Mouse (Mus musculus) heart, embryonic 12.5 days (tissue): ENCODE measurements around the gene Tmprss9. TPM values are rescaled to one million over a fixed set of nuclear protein-coding genes. Genes with fewer than 3 reads are reported as not detected.

Experiments used
- ATAC-seq: fragments of 200-750 bp; cut with Nextera tagmentation; 2 replicates; pipeline ENCODE4 v1.8.0; 2017; ENCODE audit warnings: moderate TSS enrichment, moderate library complexity; ENCODE audit not compliant: insufficient number of reproducible peaks, low FRiP score
- H3K27ac ChIP-seq: fragments of 300-500 bp; sonication (generic); 2 replicates; pipeline ENCODE4 v1.5.1; 2016; ENCODE audit warnings: mild to moderate bottlenecking, moderate library complexity; ENCODE audit not compliant: poor library complexity, severe bottlenecking
- H3K27me3 ChIP-seq: fragments of 300-500 bp; sonication (generic); replicated peaks from 2 replicates; pipeline ENCODE4 v1.6.1; 2016; ENCODE audit warnings: mild to moderate bottlenecking, moderate library complexity
- H3K36me3 ChIP-seq: fragments of 300-500 bp; sonication (generic); 2 replicates; pipeline ENCODE4 v1.6.1; 2016; ENCODE audit warnings: mild to moderate bottlenecking, moderate library complexity
- H3K4me1 ChIP-seq: fragments of 300-500 bp; sonication (generic); replicated peaks from 2 replicates; pipeline ENCODE4 v1.6.1; 2016; ENCODE audit warnings: mild to moderate bottlenecking
- H3K4me2 ChIP-seq: fragments of 300-500 bp; sonication (generic); 2 replicates; pipeline ENCODE4 v1.6.1; 2016; ENCODE audit warnings: mild to moderate bottlenecking, moderate library complexity
- H3K4me3 ChIP-seq: fragments of 300-500 bp; sonication (generic); 2 replicates; pipeline ENCODE4 v1.5.1; 2016; ENCODE audit warnings: mild to moderate bottlenecking
- H3K9ac ChIP-seq: fragments of 300-500 bp; sonication (generic); 2 replicates; pipeline ENCODE4 v1.6.1; 2016; ENCODE audit warnings: mild to moderate bottlenecking, moderate library complexity
- H3K9me3 ChIP-seq: fragments of 300-500 bp; sonication (generic); replicated peaks from 2 replicates; pipeline ENCODE4 v1.6.1; 2016; ENCODE audit warnings: mild to moderate bottlenecking, moderate library complexity
- WGBS: fragments of 180-500 bp; shearing (Covaris S2); methylation state at CpG from one replicate; pipeline ENCODE4 v1.1.7; 2016; 5-methylcytosine and 5-hydroxymethylcytosine counted together
- polyA plus RNA-seq: library from polyadenylated mRNA; unstranded; fragments of >200 nt; fragmentation: Nextera tagmentation; extraction: Ambion mirVana; gene quantifications from 2 replicates; pipeline ENCODE4 v1.2.1, GENCODE M21; 2016

Tmprss9 gene
- polyA plus RNA-seq, 1 experiment from 2014 or later = not detected

- Histone ChIP-seq H3K27me3 (peaks cover 12% of the 10 kb centered on the region; the same call in 1 of the 2 replicates), H3K27ac (no peak overlapping the region), H3K36me3 (no peaks in the 10 kb centered on the region), H3K4me1 (peaks cover 75% of the 10 kb centered on the region), H3K9ac (peak overlapping the region; percentile 88), H3K4me2 (peak overlapping the region; percentile 93), H3K4me3 (peak overlapping the region; percentile 66), H3K9me3 (no peaks in the 10 kb centered on the region)
- WGBS = 2% methylated on average over 17 of the region's 17 CpGs
- no peak for ATAC-seq
These were observed 61.2 kb downstream of the Tmprss9 start for GRCm38 (mm10) chr10:80932700-80933420.

GRCm38 (mm10) chr10:80933421-80933979, 61.9 kb downstream of the Tmprss9 start:
- Histone ChIP-seq H3K4me1 (peaks cover 81% of the 10 kb centered on the region), H3K27ac (no peak overlapping the region), H3K9ac (peak overlapping the region; percentile 88; the same call in 1 of the 2 replicates), H3K27me3 (peaks cover 12% of the 10 kb centered on the region; the same call in 1 of the 2 replicates), H3K4me3 (peak overlapping the region; percentile 66), H3K36me3 (no peaks in the 10 kb centered on the region), H3K4me2 (peak overlapping the region; percentile 93), H3K9me3 (no peaks in the 10 kb centered on the region)
- 4% methylated on average over 21 of the region's 21 CpGs for WGBS
- ATAC-seq = no peak

- peaks cover 12% of the 10 kb centered on the region; the same call in 1 of the 2 replicates for H3K27me3 ChIP-seq
- H3K9me3 ChIP-seq = no peaks in the 10 kb centered on the region
- H3K4me2 ChIP-seq = peak overlapping the region; percentile 93; the same call in 1 of the 2 replicates
- no peak overlapping the region for H3K4me3 ChIP-seq
- no peaks in the 10 kb centered on the region for H3K36me3 ChIP-seq
- 51% methylated on average over 14 of the region's 14 CpGs for WGBS
- peaks cover 84% of the 10 kb centered on the region for H3K4me1 ChIP-seq
- no peak overlapping the region; the same call in 1 of the 2 replicates for H3K9ac ChIP-seq
- H3K27ac ChIP-seq = 0 out of 2 replicates have a peak overlapping the region, but pooled peaks have one; percentile 2
- ATAC-seq = no peak
These were observed 62.7 kb downstream of the Tmprss9 start for GRCm38 (mm10) chr10:80934136-80934985.

- Histone ChIP-seq H3K4me1 (peaks cover 91% of the 10 kb centered on the region), H3K9ac (peak overlapping the region; percentile 74; the same call in 1 of the 2 replicates), H3K4me3 (no peak overlapping the region), H3K27ac (no peak overlapping the region), H3K27me3 (peaks cover 12% of the 10 kb centered on the region; the same call in 1 of the 2 replicates), H3K4me2 (peak overlapping the region; percentile 82), H3K9me3 (no peaks in the 10 kb centered on the region), H3K36me3 (no peaks in the 10 kb centered on the region)
- WGBS = 27% methylated on average over 3 of the region's 3 CpGs
- no peak for ATAC-seq
These were observed 63.6 kb downstream of the Tmprss9 start for GRCm38 (mm10) chr10:80935241-80935640.

GRCm38 (mm10) chr10:80935698-80936097, 64.0 kb downstream of the Tmprss9 start:
- peak overlapping the region; percentile 74 for H3K9ac ChIP-seq
- H3K36me3 ChIP-seq = no peaks in the 10 kb centered on the region
- H3K4me1 ChIP-seq = peaks cover 95% of the 10 kb centered on the region
- H3K27ac ChIP-seq = peak overlapping the region; percentile 82; the same call in 1 of the 2 replicates
- no peak for ATAC-seq
- H3K27me3 ChIP-seq = peaks cover 12% of the 10 kb centered on the region; the same call in 1 of the 2 replicates
- peak overlapping the region; percentile 52 for H3K4me3 ChIP-seq
- peak overlapping the region; percentile 82 for H3K4me2 ChIP-seq
- 8% methylated on average over 17 of the region's 17 CpGs for WGBS
- H3K9me3 ChIP-seq = no peaks in the 10 kb centered on the region

- peak overlapping the region; percentile 74 for H3K9ac ChIP-seq
- 3% methylated on average over 37 of the region's 37 CpGs for WGBS
- peak overlapping the region; percentile 82 for H3K4me2 ChIP-seq
- H3K27ac ChIP-seq = peak overlapping the region; percentile 82
- peaks cover 12% of the 10 kb centered on the region; the same call in 1 of the 2 replicates for H3K27me3 ChIP-seq
- peak; percentile 51 for ATAC-seq
- H3K4me1 ChIP-seq = peaks cover 98% of the 10 kb centered on the region
- H3K4me3 ChIP-seq = peak overlapping the region; percentile 52
- H3K9me3 ChIP-seq = no peaks in the 10 kb centered on the region
- no peaks in the 10 kb centered on the region for H3K36me3 ChIP-seq
These were observed 64.6 kb downstream of the Tmprss9 start for GRCm38 (mm10) chr10:80936135-80936809.

GRCm38 (mm10) chr10:80936810-80937164, 65.1 kb downstream of the Tmprss9 start:
- WGBS = 11% methylated on average over 6 of the region's 6 CpGs
- Histone ChIP-seq H3K9me3 (no peaks in the 10 kb centered on the region), H3K27me3 (peaks cover 12% of the 10 kb centered on the region; the same call in 1 of the 2 replicates), H3K36me3 (no peaks in the 10 kb centered on the region), H3K27ac (peak overlapping the region; percentile 82), H3K9ac (peak overlapping the region; percentile 74), H3K4me1 (peaks cover 98% of the 10 kb centered on the region), H3K4me3 (peak overlapping the region; percentile 52), H3K4me2 (peak overlapping the region; percentile 82)
- no peak for ATAC-seq

GRCm38 (mm10) chr10:80937646-80938045, 66.0 kb downstream of the Tmprss9 start:
- Histone ChIP-seq H3K9ac (peak overlapping the region; percentile 57; the same call in 1 of the 2 replicates), H3K4me1 (peaks cover 94% of the 10 kb centered on the region), H3K4me2 (peak overlapping the region; percentile 3; the same call in 1 of the 2 replicates), H3K27ac (peak overlapping the region; percentile 26; the same call in 1 of the 2 replicates), H3K4me3 (no peak overlapping the region), H3K36me3 (no peaks in the 10 kb centered on the region), H3K27me3 (peaks cover 12% of the 10 kb centered on the region; the same call in 1 of the 2 replicates), H3K9me3 (no peaks in the 10 kb centered on the region)
- 27% methylated on average over 8 of the region's 8 CpGs for whole genome bisulfite sequencing
- no peak for ATAC-seq

GRCm38 (mm10) chr10:80938831-80939550, 67.3 kb downstream of the Tmprss9 start:
- H3K27me3 ChIP-seq = peaks cover 6% of the 10 kb centered on the region; the same call in 1 of the 2 replicates
- H3K4me3 ChIP-seq = peak overlapping the region; percentile 21
- no peaks in the 10 kb centered on the region for H3K36me3 ChIP-seq
- no peaks in the 10 kb centered on the region for H3K9me3 ChIP-seq
- peaks cover 93% of the 10 kb centered on the region for H3K4me1 ChIP-seq
- peak overlapping the region; percentile 100 for H3K27ac ChIP-seq
- ATAC-seq = peak; percentile 45; the same call in 1 of the 2 replicates
- WGBS = 6% methylated on average over 15 of the region's 15 CpGs
- peak overlapping the region; percentile 59 for H3K4me2 ChIP-seq
- peak overlapping the region; percentile 55 for H3K9ac ChIP-seq

GRCm38 (mm10) chr10:80939671-80940070, 68.0 kb downstream of the Tmprss9 start:
- peak; percentile 30 for ATAC-seq
- H3K4me1 ChIP-seq = peaks cover 87% of the 10 kb centered on the region
- no peaks in the 10 kb centered on the region for H3K9me3 ChIP-seq

More at GRCm38 (mm10) chr10:80939671-80940070, 68.0 kb downstream of the Tmprss9 start:
- peak overlapping the region; percentile 21 for H3K4me3 ChIP-seq
- no peaks in the 10 kb centered on the region for H3K27me3 ChIP-seq
- H3K9ac ChIP-seq = peak overlapping the region; percentile 55
- H3K36me3 ChIP-seq = no peaks in the 10 kb centered on the region
- peak overlapping the region; percentile 59 for H3K4me2 ChIP-seq
- 4% methylated on average over 28 of the region's 28 CpGs for WGBS
- H3K27ac ChIP-seq = peak overlapping the region; percentile 100
